23 mouse cellular contexts compared by ENCODE assay signal in genomic region chr1:74999173-74999572, GRCm38 (mm10). TPM values are rescaled to one million over a fixed set of nuclear protein-coding genes. Genes with fewer than 3 reads are reported as not detected.
"Had no signal": no experiment of that assay in that cellular context is flagged by ENCODE, and none has a peak within 500 bp of the region (broad histone marks: within the 10 kb centered on the region; RNA-seq: fewer than 3 reads in every experiment).

No protein-coding gene starts in this region.

- H3K9me3 ChIP-seq: heart, embryonic 10.5 days; heart, embryonic 12.5 days; hindbrain, embryonic 13.5 days; hindbrain, embryonic 15.5 days; limb, embryonic 10.5 days; limb, embryonic 12.5 days; liver, embryonic 13.5 days had no signal

- H3K36me3 ChIP-seq: heart, embryonic 10.5 days; heart, embryonic 12.5 days; hindbrain, embryonic 13.5 days; hindbrain, embryonic 15.5 days; limb, embryonic 10.5 days; limb, embryonic 12.5 days; liver, embryonic 13.5 days had no signal

- H3K9ac ChIP-seq: heart, embryonic 12.5 days; hindbrain, embryonic 13.5 days; hindbrain, embryonic 15.5 days; limb, embryonic 12.5 days; liver, embryonic 13.5 days had no signal

- H3K4me1 ChIP-seq: heart, embryonic 10.5 days; heart, embryonic 12.5 days; hindbrain, embryonic 13.5 days; hindbrain, embryonic 15.5 days; limb, embryonic 10.5 days; limb, embryonic 12.5 days had no signal

- H3K4me3 ChIP-seq: heart, embryonic 10.5 days; heart, embryonic 12.5 days; hindbrain, embryonic 13.5 days; hindbrain, embryonic 15.5 days; layer of hippocampus, adult 2 months; left cerebral cortex, adult 2 months; limb, embryonic 10.5 days; limb, embryonic 12.5 days; liver, embryonic 13.5 days had no signal

- H3K27me3 ChIP-seq: heart, embryonic 12.5 days; liver, embryonic 13.5 days had no signal

- H3K27ac ChIP-seq: heart, embryonic 10.5 days; hindbrain, embryonic 13.5 days; hindbrain, embryonic 15.5 days; hindbrain, postnatal 0 days; layer of hippocampus, adult 2 months; left cerebral cortex, adult 2 months; limb, embryonic 10.5 days; limb, embryonic 12.5 days; liver, embryonic 13.5 days had no signal

- DNase-seq: gastrocnemius, postnatal 14 days; gastrocnemius, postnatal 36 days; heart, adult 18-20 months; heart, postnatal 10 days; heart, postnatal 36 days; kidney, adult 11 months; kidney, adult 2 months; kidney, postnatal 10 days; kidney, postnatal 25 days; kidney, postnatal 4 days; liver; liver, embryonic 13.5 days had no signal

- ATAC-seq: hindbrain, postnatal 0 days; intestine, embryonic 16.5 days had no signal

RNA-seq across cellular contexts. Expression of gene Ihh, which starts 47.7 kb away (rescaled TPM):
- total RNA-seq: hematopoietic stem cell, adult 5-6 weeks had no signal
